Mouse (Mus musculus) neural tube, embryonic 10.5 days (tissue): ENCODE measurements at regions not wholly inside any gene's neighbourhood (a gene's known extent, or its start where the extent isn't known, plus 50 kb on each side); places are given as distances from the start of the nearest gene placed in this dataset.

Experiments
- DNase-seq: peaks from one replicate; pipeline ENCODE4 v3.0.0-alpha.2; 2017; ENCODE audit warnings: low spot score; ENCODE audit errors: extremely low spot score

DNA sequence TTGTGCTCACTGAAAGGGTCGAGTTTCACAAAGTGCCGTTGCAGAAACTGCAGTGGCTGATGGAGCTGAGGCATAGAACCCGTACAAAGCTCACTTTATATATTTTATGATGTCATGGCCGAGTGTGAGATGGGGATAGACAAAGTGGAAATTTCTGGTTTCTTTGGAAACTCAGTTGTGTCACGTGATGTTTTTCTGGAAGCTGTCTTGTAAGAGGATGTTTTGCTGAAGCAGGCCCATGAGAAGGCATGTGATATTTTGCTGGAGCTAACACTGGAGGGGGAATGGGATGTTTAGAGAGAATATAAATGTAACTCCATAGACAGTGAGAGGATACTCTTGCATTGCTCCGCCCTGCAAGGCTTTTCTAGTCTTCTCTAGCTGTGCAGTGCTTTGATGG is 311.7 kb downstream of the Tmem132b start:
- no peak for DNase-seq

- DNase-seq = no peak
Measured at GRCm38 (mm10) chr5:125849722-125850121, 318.1 kb downstream of the Tmem132b start.

- no peak for DNase-seq
Measured at GRCm38 (mm10) chr5:125876296-125876695, 344.7 kb downstream of the Tmem132b start.

DNA sequence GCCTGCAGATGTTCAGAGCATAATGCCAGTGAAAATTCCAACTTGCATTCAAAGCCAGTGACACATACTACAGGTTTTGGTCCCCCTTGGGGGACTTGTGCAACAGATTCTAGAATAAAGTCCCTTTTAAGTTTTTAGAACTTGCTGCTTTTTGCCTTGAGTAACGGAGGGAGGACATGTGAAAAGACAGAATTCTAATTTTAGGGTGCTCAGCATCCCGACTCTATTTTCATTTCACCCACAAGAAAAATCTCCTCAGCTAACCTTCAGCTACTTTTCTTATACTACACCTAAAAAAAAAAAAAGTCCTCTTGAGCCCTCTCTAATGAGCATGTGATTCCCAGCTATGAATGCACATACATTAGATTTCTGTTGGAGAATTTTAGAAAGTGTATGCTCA is 357.3 kb downstream of the Tmem132b start:
- DNase-seq = no peak

GRCm38 (mm10) chr5:125893864-125894263 is 362.3 kb downstream of the Tmem132b start:
- no peak for DNase-seq

- no peak for DNase-seq
Measured at GRCm38 (mm10) chr5:125902038-125902437, 370.5 kb downstream of the Tmem132b start.

- DNase-seq = no peak
Measured at GRCm38 (mm10) chr5:125904426-125904825, 372.9 kb downstream of the Tmem132b start.

DNA sequence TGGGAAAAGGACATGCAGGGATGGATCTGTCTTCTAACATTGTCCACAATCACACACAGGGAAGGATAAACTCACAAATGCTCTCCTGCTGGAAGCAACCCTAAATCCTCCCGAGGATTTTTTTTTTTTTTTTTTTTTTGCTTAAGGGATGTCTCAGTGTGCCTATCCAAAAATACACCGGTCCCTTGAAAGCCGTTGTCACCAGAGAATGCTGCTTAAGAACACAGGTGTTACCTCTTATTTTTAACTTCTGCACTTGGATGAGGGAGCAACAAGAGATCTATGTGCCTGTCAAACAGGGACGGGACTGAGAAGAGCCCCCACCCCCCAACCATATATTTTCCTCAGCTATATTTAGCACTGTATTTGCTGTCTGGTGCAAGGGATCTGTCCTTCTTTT is 375.8 kb downstream of the Tmem132b start:
- no peak for DNase-seq

- DNase-seq = no peak
Measured at GRCm38 (mm10) chr5:125907909-125908308, 376.3 kb downstream of the Tmem132b start.

GRCm38 (mm10) chr5:125915857-125916256 is 384.3 kb downstream of the Tmem132b start:
- no peak for DNase-seq

DNA sequence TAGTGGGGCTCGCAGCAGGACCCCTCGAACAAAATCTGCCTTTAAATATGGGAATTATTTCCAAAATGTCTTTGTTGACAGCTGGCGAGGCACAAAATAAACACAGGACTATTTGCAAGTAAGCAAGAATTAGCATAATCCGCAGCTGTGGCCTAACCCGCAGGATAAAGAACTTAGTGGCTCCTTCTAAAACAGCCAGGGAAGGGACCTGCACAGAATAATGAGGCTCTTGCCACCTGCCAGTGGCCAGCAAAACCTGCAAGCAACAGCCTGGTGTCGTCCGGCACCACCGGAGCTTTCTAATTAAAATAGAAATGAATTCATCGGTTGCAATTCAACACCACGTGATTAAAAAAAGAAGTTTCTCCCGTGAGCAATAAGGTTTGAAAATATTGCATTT is 389.4 kb downstream of the Tmem132b start:
- no peak for DNase-seq

DNA sequence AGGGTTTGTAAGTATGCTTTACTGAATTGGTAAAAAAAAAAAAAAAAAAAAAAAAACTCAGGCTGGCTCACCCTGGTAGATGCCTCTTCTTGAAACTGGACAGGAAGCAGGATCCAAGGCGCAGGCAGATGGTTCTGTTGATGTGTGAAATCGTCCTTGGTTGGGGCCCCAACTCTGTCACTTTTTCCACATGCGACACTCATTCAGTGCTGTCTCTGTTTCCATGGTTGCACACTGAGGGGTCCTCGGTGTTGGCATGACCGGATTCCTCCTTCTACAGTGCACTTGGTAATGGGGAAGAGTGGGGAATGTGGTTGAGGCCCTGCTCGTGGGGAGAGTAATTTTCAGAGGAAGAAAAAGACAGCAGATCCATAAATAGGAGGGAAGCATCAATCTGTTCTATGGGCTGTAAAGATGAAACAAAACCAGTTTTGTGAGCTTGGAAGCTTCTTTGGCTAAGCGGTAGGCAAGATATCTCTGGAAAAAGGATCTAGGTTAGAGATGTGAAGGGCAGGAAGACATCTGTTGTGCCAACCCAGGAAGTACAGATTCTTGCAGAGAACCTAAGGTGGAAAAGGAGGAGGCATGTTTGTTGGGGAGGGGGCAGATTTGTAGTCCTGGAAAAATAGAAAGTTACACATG is 394.4 kb downstream of the Tmem132b start:
- DNase-seq = no peak

DNA sequence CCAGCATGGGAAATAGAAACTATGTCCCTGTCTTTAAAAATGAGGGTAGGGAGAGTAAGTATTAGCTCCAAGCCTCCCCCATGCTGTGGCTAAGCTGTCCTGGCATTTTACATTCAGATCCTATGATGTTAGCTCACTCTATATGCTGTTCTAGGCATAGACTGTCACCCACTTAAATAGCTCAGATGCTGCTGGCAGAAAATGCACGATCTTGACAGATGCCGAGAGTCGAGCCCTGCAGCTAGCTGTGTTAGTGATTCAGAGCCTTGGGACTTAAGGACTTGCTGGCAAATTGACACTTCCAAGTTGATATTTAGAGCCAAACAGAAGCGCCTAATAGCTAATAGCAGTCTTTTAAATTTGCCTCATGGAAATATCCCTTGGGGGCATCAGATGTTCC is 399.9 kb downstream of the Tmem132b start:
- no peak for DNase-seq

DNA sequence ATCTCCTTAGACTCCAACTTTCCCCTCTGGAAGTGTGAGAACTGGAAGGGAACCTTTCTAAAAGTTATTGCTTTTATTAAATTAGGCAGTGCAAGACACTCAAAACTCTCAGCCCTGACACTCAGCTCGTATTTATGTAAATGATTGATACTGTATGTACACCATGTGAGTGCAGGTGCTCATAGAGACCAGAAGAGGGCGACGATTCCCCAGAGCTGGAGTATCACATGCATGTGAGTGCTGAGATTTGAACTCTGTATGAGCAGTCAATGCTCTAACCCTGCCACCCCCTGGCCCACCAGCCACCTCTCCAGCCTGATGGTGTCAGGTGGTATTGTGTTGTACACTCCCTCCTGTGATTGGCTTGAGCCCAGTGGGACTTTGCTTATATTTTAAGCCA is 407.8 kb downstream of the Tmem132b start:
- DNase-seq = no peak

DNA sequence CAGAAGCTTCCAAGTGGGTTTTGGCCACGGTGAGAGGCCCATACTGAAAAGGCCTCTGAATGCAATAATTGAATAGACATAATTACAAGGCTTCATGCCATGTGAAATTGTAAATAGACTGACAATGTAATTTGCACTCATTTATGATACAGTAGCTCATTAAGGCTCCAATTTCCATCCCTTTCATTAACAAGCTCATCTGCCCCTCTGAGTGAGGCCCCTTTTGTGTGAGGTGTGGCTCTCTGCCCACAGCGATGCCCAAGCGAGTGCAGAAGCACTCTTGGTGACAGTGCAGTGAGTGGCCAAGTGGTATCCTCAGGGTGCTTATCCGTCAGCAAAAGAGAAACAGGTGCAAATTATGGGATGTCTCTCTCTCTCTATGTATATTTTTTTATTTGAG is 415.2 kb downstream of the Tmem132b start:
- DNase-seq = no peak

GRCm38 (mm10) chr5:125951641-125952040 is 420.1 kb downstream of the Tmem132b start:
- no peak for DNase-seq

- peak; percentile 19 for DNase-seq
Measured at GRCm38 (mm10) chr5:125964039-125964438, 432.5 kb downstream of the Tmem132b start.

DNA sequence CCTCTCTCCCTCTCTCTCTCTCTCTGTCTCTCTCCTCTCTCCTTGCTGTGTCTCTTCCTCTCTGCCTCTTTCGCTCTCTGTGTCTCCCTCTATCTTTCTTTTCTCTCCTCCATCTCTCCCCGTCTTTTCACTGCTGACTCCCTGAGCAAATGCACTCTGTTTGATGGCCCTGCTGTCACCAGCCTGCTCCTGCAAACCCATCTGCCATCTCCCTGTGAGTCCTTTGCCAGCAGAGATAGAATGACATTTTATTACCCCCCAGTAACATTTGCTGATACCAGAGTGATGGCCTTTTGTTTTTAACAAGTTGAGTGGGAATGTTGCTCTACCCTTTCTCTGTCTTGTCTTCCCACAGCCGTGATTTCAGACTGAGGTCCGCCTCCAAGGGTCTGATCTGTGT is 436.6 kb downstream of the Tmem132b start:
- no peak for DNase-seq

GRCm38 (mm10) chr5:125974035-125974434 is 442.5 kb downstream of the Tmem132b start:
- DNase-seq = no peak

DNA sequence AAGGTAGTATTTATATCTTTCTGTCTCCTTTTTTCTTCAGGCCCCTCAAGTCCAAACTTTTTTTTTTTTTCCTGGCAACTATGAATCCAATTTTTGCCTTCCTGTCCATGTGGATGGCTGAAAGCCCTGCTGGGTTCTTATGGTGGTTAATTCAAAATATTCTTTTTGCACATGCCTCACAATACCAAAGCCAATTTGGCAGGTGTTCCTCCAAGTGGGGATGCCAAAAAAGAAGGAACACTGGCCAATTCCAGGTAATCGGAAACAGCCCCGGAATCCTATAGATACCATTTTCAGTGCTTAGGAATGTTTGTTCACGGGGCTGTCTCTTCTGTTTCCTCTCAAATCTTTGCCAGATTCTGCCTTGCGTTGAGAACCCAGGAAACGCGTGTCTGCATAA is 448.2 kb downstream of the Tmem132b start:
- DNase-seq = no peak

GRCm38 (mm10) chr5:125985356-125985755 is 453.8 kb downstream of the Tmem132b start:
- no peak for DNase-seq

- no peak for DNase-seq
Measured at GRCm38 (mm10) chr5:125997173-125997572, 465.6 kb downstream of the Tmem132b start.

- DNase-seq = no peak
Measured at GRCm38 (mm10) chr5:126007871-126008270, 476.3 kb downstream of the Tmem132b start.

- DNase-seq = no peak
Measured at GRCm38 (mm10) chr5:126008321-126008720, 476.7 kb downstream of the Tmem132b start.
